Mouse (Mus musculus): ENCODE measurements around the gene Ifitm7. TPM values are rescaled to one million over a fixed set of nuclear protein-coding genes. Genes with fewer than 3 reads are reported as not detected.

Gene Ifitm7
- total and polyA plus RNA-seq, 3 experiments = not detected

DNA sequence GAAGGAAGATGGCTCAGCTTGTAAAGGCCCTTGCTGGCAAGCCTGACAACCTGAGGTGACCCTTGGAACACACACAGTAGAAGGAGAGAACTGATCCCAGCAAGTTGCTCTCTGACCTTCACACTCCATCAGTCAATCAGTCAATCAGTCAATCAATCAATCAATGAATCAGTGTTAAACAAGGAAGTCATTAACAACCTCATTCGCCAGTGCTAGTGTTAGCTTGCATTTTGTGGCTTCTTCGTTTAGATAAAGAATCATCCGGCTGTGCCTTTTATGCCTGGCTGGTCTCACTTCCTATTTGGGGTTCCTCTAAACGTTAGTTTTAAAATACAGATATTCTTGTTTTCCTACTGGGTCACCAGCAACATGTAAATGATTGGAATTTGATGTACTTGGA is 42.5 kb downstream of the Ifitm7 start:
- peak; percentile 96 for TF ChIP-seq RCOR1 (IDR thresholded peaks at IDR 0.05; ENCODE audit: low read depth, low read length)
- TF ChIP-seq GATA1 (IDR thresholded peaks at IDR 0.05; ENCODE audit: low read depth, low read length) = peak; percentile 67; the same call in 1 of the 2 replicates
- peak; percentile 27; the same call in 1 of the 2 replicates for TF ChIP-seq ETS1 (IDR thresholded peaks at IDR 0.05; ENCODE audit: low read depth, low read length)
- TF ChIP-seq SMC3 (IDR thresholded peaks at IDR 0.05; ENCODE audit: low read depth, low read length) = no peak
- no peak for TF ChIP-seq CHD1 (IDR thresholded peaks at IDR 0.05; ENCODE audit: low read depth, low read length)
- TF ChIP-seq NELFE (IDR thresholded peaks at IDR 0.05; ENCODE audit: low read depth, low read length) = no peak
- TF ChIP-seq EP300 (IDR thresholded peaks at IDR 0.05; ENCODE audit: low read depth in 1 of 2, low read length in 2 of 2) = peak; percentile 73 to 84
- TF ChIP-seq RAD21 (IDR thresholded peaks at IDR 0.05; ENCODE audit: low read depth, low read length) = no peak

DNA sequence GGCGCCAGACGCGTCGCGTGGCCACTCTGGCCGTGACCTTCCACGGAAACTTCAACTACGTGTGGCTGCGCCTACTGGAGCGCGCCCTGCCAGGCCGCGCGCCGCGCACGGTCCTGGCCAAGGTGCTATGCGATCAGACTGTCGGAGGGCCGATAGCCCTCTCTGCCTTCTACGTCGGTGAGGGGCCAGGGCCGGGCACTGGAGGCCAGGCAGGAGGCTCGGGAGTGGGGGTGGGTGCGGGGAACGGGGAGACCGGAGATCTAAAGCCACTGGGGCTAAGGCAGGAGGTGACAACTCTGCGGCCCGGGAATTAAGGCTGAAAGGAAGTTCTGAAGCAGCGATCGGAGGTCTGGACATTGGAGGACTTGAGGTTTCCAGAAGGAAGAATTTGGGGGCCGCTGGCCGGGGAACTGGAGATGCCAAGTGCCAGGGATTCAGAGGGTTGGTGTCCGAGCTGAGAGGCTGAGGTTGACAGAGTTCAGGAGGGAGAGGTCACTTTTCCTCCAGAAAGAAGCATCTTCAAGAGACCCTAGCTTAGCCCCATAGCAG is 45.8 kb downstream of the Ifitm7 start:
- Histone ChIP-seq H3K4me3 (ENCODE audit: control insufficient read depth in 1 of 2, insufficient read depth in 1 of 2, low read depth in 2 of 2, low read length in 2 of 2) (no peak overlapping the region), H3K79me2 (ENCODE audit: control insufficient read depth, insufficient read depth, low read length, poor library complexity) (no peaks in the 10 kb centered on the region), H3K27ac (ENCODE audit: control insufficient read depth, low read depth, low read length) (no peak overlapping the region), H3K9me3 (replicated peaks; ENCODE audit: insufficient read depth, low read length) (no peaks in the 10 kb centered on the region), H3K27me3 (ENCODE audit: control insufficient read depth in 1 of 2, insufficient read depth in 2 of 2, low read length in 2 of 2) (no peaks in the 10 kb centered on the region), H3K36me3 (ENCODE audit: control insufficient read depth in 1 of 2, insufficient read depth in 2 of 2, low read length in 2 of 2) (peaks cover 0 to 4% of the 10 kb centered on the region in 2 experiments; a peak in 2 of 4 replicates), H3K4me1 (ENCODE audit: control insufficient read depth in 1 of 2, insufficient read depth in 2 of 2, low read length in 2 of 2) (peaks cover 0 to 2% of the 10 kb centered on the region in 2 experiments; a peak in 1 of 4 replicates), H3K9ac (ENCODE audit: control insufficient read depth, low read depth, low read length, poor library complexity, severe bottlenecking) (no peak overlapping the region)
- TF ChIP-seq GATA1 (IDR thresholded peaks at IDR 0.05; ENCODE audit: low read depth, low read length) = no peak
- no peak for TF ChIP-seq POLR2A (IDR thresholded peaks at IDR 0.05; ENCODE audit: control insufficient read depth in 1 of 2, insufficient read depth in 1 of 2, low read depth in 1 of 2, low read length in 2 of 2, poor library complexity in 1 of 2)
- no peak for TF ChIP-seq NELFE (IDR thresholded peaks at IDR 0.05; ENCODE audit: low read depth, low read length)
- no peak for TF ChIP-seq RCOR1 (IDR thresholded peaks at IDR 0.05; ENCODE audit: low read depth, low read length)
- TF ChIP-seq MYB (IDR thresholded peaks at IDR 0.05; ENCODE audit: low read depth, low read length) = no peak
- TF ChIP-seq CHD1 (IDR thresholded peaks at IDR 0.05; ENCODE audit: low read depth, low read length) = no peak
- TF ChIP-seq JUND (IDR thresholded peaks at IDR 0.05; ENCODE audit: low read depth, low read length) = no peak
- no peak for TF ChIP-seq KAT2A (conservative IDR thresholded peaks at IDR 0.05; ENCODE audit: low read depth, low read length)
- no peak for TF ChIP-seq POLR2AphosphoS2 (IDR thresholded peaks at IDR 0.05; ENCODE audit: low read length)
- no peak for TF ChIP-seq MXI1 (IDR thresholded peaks at IDR 0.05; ENCODE audit: low read depth, low read length)
- no peak for TF ChIP-seq USF1 (IDR thresholded peaks at IDR 0.05; ENCODE audit: low read depth, low read length)
- DNase-seq (ENCODE audit: low read depth, low spot score) = no peak

More for the DNA sequence above, 42.5 kb downstream of the Ifitm7 start:
- Histone ChIP-seq H3K27ac (ENCODE audit: control insufficient read depth, low read depth, low read length) (no peak overlapping the region), H3K27me3 (ENCODE audit: control insufficient read depth in 1 of 2, insufficient read depth in 2 of 2, low read length in 2 of 2) (no peaks in the 10 kb centered on the region), H3K79me2 (ENCODE audit: control insufficient read depth, insufficient read depth, low read length, poor library complexity) (no peaks in the 10 kb centered on the region), H3K4me1 (ENCODE audit: control insufficient read depth in 1 of 2, insufficient read depth in 2 of 2, low read length in 2 of 2) (peaks cover 0 to 2% of the 10 kb centered on the region in 2 experiments; a peak in 1 of 4 replicates), H3K9me3 (replicated peaks; ENCODE audit: insufficient read depth, low read length) (no peaks in the 10 kb centered on the region), H3K4me3 (ENCODE audit: control insufficient read depth in 1 of 2, insufficient read depth in 1 of 2, low read depth in 2 of 2, low read length in 2 of 2) (no peak overlapping the region), H3K36me3 (ENCODE audit: control insufficient read depth in 1 of 2, insufficient read depth in 2 of 2, low read length in 2 of 2) (peaks cover 0 to 4% of the 10 kb centered on the region in 2 experiments; a peak in 2 of 4 replicates), H3K9ac (ENCODE audit: control insufficient read depth, low read depth, low read length, poor library complexity, severe bottlenecking) (no peak overlapping the region)
- peak; percentile 73 for DNase-seq (ENCODE audit: low read depth, low spot score)
